Mouse (Mus musculus): ENCODE data around the gene Tspan32. TPM values are rescaled to one million over a fixed set of nuclear protein-coding genes. Genes with fewer than 3 reads are reported as not detected.

The Tspan32 gene
- polyA plus RNA-seq (2014; fragmentation: Illumina TruSeq; extraction: RNeasy Lipid Tissue Mini Kit (QIAGEN cat#74804); ENCODE audit: low read depth, low replicate concordance), result 0.45 TPM

DNA sequence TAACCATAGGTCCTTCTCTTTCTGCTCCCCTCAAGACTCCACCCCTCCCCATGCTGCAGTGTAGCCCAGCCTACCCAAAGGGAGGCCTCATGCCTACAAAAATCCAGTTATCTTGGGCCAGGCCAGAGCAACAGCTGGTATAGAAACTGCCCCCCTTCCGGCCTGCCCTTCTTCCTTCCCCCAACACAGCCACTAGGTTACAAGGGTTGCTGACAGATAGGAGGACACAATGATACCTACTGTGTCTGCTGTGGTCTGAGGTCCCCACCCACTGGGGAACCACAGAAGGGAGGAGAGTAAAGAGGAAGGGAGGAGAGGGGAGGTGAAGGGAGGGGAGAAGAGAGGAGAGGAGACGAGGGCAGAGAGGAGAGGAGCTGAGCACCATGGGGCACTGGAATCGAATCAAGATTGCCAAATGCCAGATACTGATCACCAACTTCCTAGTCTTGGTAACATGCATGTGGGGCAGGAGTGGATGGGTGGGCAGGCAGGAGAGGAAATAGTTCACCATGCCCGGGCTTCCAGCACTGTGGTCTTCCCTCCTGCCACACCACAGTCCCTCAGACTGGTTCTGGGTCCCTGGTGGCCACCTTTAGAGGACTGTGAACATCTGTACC is at the start of gene Tspan32:
TSS of gene Tspan32 (plus strand) at position 320 of the 617 bp plus-strand sequence.

DNA sequence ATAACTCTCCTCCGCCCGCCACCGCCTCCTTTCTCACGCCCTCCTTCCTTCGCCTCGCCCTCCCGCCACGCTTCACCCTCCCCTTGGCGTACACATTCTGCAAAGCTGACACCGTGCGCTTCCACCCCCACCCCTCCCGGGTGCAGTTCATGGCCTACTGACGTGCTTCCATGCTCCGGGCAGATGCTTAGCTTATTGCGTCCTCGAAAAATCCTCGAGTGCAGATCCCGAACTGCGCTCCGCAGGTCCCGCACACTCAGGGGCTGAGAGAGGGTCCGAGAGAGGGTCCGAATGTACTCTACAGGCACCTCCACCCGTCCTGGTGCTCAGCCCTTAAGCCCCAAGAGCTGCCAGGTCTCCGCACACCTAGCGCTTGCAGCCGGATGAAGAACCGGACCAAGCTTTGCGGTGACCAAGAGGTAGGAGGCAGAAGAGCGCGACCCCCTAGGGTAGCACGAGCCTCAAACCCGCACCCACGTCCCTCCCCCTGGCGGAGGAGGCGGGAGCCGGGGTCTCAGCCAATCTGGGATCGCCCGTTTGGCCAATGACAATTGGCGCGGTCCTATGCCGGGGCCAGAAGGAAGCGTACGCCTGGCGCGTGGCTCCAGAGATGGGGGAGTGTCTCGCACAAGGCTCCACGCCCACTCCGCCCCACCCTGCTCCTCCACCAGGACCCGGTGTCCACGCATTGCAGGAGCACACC is 35.9 kb upstream of the Tspan32 start, which contains the start of gene Ascl2:
TSS of gene Ascl2 (minus strand) at position 456 of the 703 bp plus-strand sequence.

DNA sequence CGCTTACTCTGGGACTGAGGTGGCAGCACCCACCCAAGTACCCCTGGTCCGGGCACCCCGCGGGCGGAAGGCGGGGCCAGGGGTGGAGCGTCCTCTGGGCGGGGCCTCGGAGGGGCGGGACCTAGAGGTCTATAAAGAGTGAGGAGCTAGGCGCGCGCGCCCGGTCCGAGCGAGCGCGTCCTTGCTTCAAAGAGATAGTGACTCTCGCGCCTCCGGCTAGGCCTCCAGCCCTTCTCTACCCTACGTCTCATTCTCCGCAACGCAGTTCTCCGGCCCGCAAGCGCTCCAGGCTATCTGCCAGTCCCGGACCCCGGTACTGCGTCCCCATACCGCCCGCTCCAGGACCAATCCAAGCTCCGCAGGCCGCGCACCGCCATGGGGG is 47.8 kb downstream of the Tspan32 start, which contains the start of gene Cd81:
TSS of gene Cd81 (plus strand) at position 114 of the 382 bp plus-strand sequence.

DNA sequence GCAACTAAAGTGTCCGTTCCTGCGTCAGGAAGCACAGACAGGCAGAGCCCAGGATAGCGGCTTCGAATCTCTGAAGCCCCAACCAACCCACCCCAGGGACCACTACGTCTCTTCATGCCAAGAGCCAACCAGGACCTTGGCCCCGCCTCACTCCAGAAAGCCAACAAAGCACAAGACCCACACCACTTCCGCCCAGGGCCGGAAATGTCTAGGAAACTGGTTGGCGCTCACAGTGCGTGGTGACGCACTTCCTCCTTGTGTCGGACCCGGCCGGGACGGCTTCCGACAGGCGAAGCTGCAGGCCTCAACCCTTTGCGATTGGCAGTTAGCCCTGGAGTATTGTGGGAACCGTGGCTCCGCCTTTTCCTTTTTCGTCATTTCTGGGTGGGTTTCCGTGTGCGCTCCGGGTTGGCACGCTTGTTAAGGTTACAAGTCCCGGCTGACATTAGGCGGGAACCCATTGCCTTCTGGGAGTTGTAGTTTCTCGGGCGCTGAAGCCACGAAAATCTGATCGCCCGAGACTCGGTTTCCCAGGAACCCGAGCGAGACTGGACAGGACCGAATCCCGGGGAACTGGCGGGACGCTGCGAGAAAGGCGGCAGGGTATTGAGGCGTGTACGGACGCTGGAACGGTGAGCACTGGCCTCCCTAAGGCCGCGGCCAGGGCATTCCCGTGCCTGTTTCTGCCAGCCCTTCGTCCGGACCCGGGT is 64.2 kb downstream of the Tspan32 start, which contains the start of gene Tssc4:
TSS of gene Tssc4 (plus strand) at position 368 of the 710 bp plus-strand sequence.

Other genes with a start within 250 kb of the Tspan32 start
- gene Th, start 73.9 kb upstream of the Tspan32 start, polyA plus RNA-seq (2014; fragmentation: Illumina TruSeq; extraction: RNeasy Lipid Tissue Mini Kit (QIAGEN cat#74804); ENCODE audit: low read depth, low replicate concordance), result not detected
- gene Ascl2, start 35.8 kb upstream of the Tspan32 start, polyA plus RNA-seq (2014; fragmentation: Illumina TruSeq; extraction: RNeasy Lipid Tissue Mini Kit (QIAGEN cat#74804); ENCODE audit: low read depth, low replicate concordance), result not detected
- 116 TPM for gene Cd81, start 47.7 kb downstream of the Tspan32 start, polyA plus RNA-seq (2014; fragmentation: Illumina TruSeq; extraction: RNeasy Lipid Tissue Mini Kit (QIAGEN cat#74804); ENCODE audit: low read depth, low replicate concordance)
- 0.40 TPM for gene Tssc4, start 64.2 kb downstream of the Tspan32 start, polyA plus RNA-seq (2014; fragmentation: Illumina TruSeq; extraction: RNeasy Lipid Tissue Mini Kit (QIAGEN cat#74804); ENCODE audit: low read depth, low replicate concordance)
- gene Trpm5, start 89.6 kb downstream of the Tspan32 start, polyA plus RNA-seq (2014; fragmentation: Illumina TruSeq; extraction: RNeasy Lipid Tissue Mini Kit (QIAGEN cat#74804); ENCODE audit: low read depth, low replicate concordance), result not detected
- gene Kcnq1, start 101.3 kb downstream of the Tspan32 start, polyA plus RNA-seq (2014; fragmentation: Illumina TruSeq; extraction: RNeasy Lipid Tissue Mini Kit (QIAGEN cat#74804); ENCODE audit: low read depth, low replicate concordance), result 0.48 TPM